Mouse (Mus musculus) midbrain, embryonic 15.5 days (tissue): ENCODE data around the gene Lrch1. TPM values are rescaled to one million over a fixed set of nuclear protein-coding genes. Genes with fewer than 3 reads are reported as not detected.

Source experiments
- ATAC-seq: fragments of 200-750 bp; cut with Nextera tagmentation; replicated peaks from 2 replicates; pipeline ENCODE4 v1.8.0; 2017; ENCODE audit warnings: moderate TSS enrichment
- H3K27ac ChIP-seq: fragments of 300-500 bp; sonication (generic); 2 replicates; pipeline ENCODE4 v1.5.1; 2015; ENCODE audit warnings: mild to moderate bottlenecking, inconsistent platforms
- H3K27me3 ChIP-seq: fragments of 300-500 bp; sonication (generic); replicated peaks from 2 replicates; pipeline ENCODE4 v1.6.1; 2015; ENCODE audit warnings: inconsistent platforms
- H3K36me3 ChIP-seq: fragments of 300-500 bp; sonication (generic); replicated peaks from 2 replicates; pipeline ENCODE4 v1.6.1; 2015; ENCODE audit warnings: inconsistent platforms
- H3K4me1 ChIP-seq: fragments of 300-500 bp; sonication (generic); 2 replicates; pipeline ENCODE4 v1.6.1; 2015; ENCODE audit warnings: inconsistent platforms
- H3K4me2 ChIP-seq: fragments of 300-500 bp; sonication (generic); 2 replicates; pipeline ENCODE4 v1.6.1; 2015; ENCODE audit warnings: inconsistent platforms, mild to moderate bottlenecking, moderate library complexity
- H3K4me3 ChIP-seq: fragments of 300-500 bp; sonication (generic); 2 replicates; pipeline ENCODE4 v1.5.1; 2015; ENCODE audit warnings: mild to moderate bottlenecking, inconsistent platforms
- H3K9ac ChIP-seq: fragments of 300-500 bp; sonication (generic); 2 replicates; pipeline ENCODE4 v1.6.1; 2015; ENCODE audit warnings: mild to moderate bottlenecking, inconsistent platforms
- H3K9me3 ChIP-seq: fragments of 300-500 bp; sonication (generic); 2 replicates; pipeline ENCODE4 v1.6.1; 2016; ENCODE audit warnings: inconsistent platforms
- WGBS: fragments of 180-500 bp; shearing (Covaris S2); methylation state at CpG from one replicate; pipeline ENCODE4 v1.1.7; 2015; ENCODE audit warnings: mixed read lengths; 5-methylcytosine and 5-hydroxymethylcytosine counted together
- polyA plus RNA-seq: library from polyadenylated mRNA; unstranded; fragments of >200 nt; fragmentation: Nextera tagmentation; extraction: Ambion mirVana; gene quantifications from 2 replicates; pipeline ENCODE4 v1.2.1, GENCODE M21; 2015

Lrch1 gene
- polyA plus RNA-seq, 1 experiment from 2014 or later = 25.4 TPM

- WGBS = 72% methylated on average over 10 of the region's 10 CpGs
- Histone ChIP-seq H3K27me3 (no peaks in the 10 kb centered on the region), H3K4me3 (no peak overlapping the region), H3K27ac (peak overlapping the region; percentile 80), H3K36me3 (no peaks in the 10 kb centered on the region), H3K9ac (no peak overlapping the region), H3K4me2 (peak overlapping the region; percentile 27; the same call in 1 of the 2 replicates), H3K4me1 (peaks cover 25% of the 10 kb centered on the region), H3K9me3 (no peaks in the 10 kb centered on the region)
- ATAC-seq = peak; percentile 65
These were observed 150.2 kb downstream of the Lrch1 start for GRCm38 (mm10) chr14:74797386-74798062.

- WGBS = 73% methylated on average over 12 of the region's 12 CpGs
- no peak overlapping the region for H3K27ac ChIP-seq
- no peak for ATAC-seq
These were observed 152.7 kb downstream of the Lrch1 start for GRCm38 (mm10) chr14:74794931-74795330.

GRCm38 (mm10) chr14:74792793-74793192 is 154.9 kb downstream of the Lrch1 start:
- H3K4me2 ChIP-seq = no peak overlapping the region
- peaks cover 24% of the 10 kb centered on the region for H3K4me1 ChIP-seq
- ATAC-seq = no peak
- no peak overlapping the region for H3K4me3 ChIP-seq
- H3K27ac ChIP-seq = no peak overlapping the region
- no peaks in the 10 kb centered on the region for H3K9me3 ChIP-seq
- no peaks in the 10 kb centered on the region for H3K36me3 ChIP-seq
- H3K27me3 ChIP-seq = no peaks in the 10 kb centered on the region
- no peak overlapping the region for H3K9ac ChIP-seq
- WGBS = 77% methylated on average over 6 of the region's 6 CpGs

More at GRCm38 (mm10) chr14:74794931-74795330, 152.7 kb downstream of the Lrch1 start:
- Histone ChIP-seq H3K36me3 (no peaks in the 10 kb centered on the region), H3K9me3 (no peaks in the 10 kb centered on the region), H3K4me1 (peaks cover 35% of the 10 kb centered on the region), H3K27me3 (no peaks in the 10 kb centered on the region), H3K4me3 (no peak overlapping the region), H3K9ac (no peak overlapping the region), H3K4me2 (no peak overlapping the region)

GRCm38 (mm10) chr14:74790535-74790934 is 157.1 kb downstream of the Lrch1 start:
- H3K27me3 ChIP-seq = no peaks in the 10 kb centered on the region
- H3K36me3 ChIP-seq = 0 out of 2 replicates have a peak, but pooled peaks cover 2% of the 10 kb centered on the region
- no peak overlapping the region for H3K4me3 ChIP-seq
- no peak overlapping the region for H3K27ac ChIP-seq
- H3K9ac ChIP-seq = no peak overlapping the region
- 29% methylated on average over 5 of the region's 5 CpGs for WGBS
- ATAC-seq = no peak
- no peak overlapping the region for H3K4me2 ChIP-seq
- peaks cover 17% of the 10 kb centered on the region for H3K4me1 ChIP-seq
- H3K9me3 ChIP-seq = no peaks in the 10 kb centered on the region

- peaks cover 17% of the 10 kb centered on the region for H3K4me1 ChIP-seq
- no peak overlapping the region for H3K4me2 ChIP-seq
- no peak overlapping the region for H3K4me3 ChIP-seq
- no peak overlapping the region for H3K9ac ChIP-seq
- H3K27ac ChIP-seq = no peak overlapping the region
- H3K9me3 ChIP-seq = no peaks in the 10 kb centered on the region
- peaks cover 8% of the 10 kb centered on the region for H3K36me3 ChIP-seq
- 86% methylated on average over 8 of the region's 8 CpGs for WGBS
- no peak for ATAC-seq
- H3K27me3 ChIP-seq = no peaks in the 10 kb centered on the region
These were observed 158.9 kb downstream of the Lrch1 start for GRCm38 (mm10) chr14:74788766-74789165.

GRCm38 (mm10) chr14:74787717-74788116 is 160.0 kb downstream of the Lrch1 start:
- Histone ChIP-seq H3K9me3 (no peaks in the 10 kb centered on the region), H3K36me3 (peaks cover 14% of the 10 kb centered on the region), H3K27ac (no peak overlapping the region), H3K4me1 (peaks cover 13% of the 10 kb centered on the region), H3K4me2 (no peak overlapping the region), H3K4me3 (no peak overlapping the region), H3K9ac (no peak overlapping the region), H3K27me3 (no peaks in the 10 kb centered on the region)
- ATAC-seq = no peak
- WGBS = 83% methylated on average over 3 of the region's 3 CpGs

GRCm38 (mm10) chr14:74784243-74784934 is 163.3 kb downstream of the Lrch1 start:
- Histone ChIP-seq H3K36me3 (peaks cover 14% of the 10 kb centered on the region), H3K27me3 (no peaks in the 10 kb centered on the region), H3K9me3 (no peaks in the 10 kb centered on the region), H3K27ac (no peak overlapping the region), H3K9ac (no peak overlapping the region), H3K4me3 (no peak overlapping the region), H3K4me2 (no peak overlapping the region), H3K4me1 (no peaks in the 10 kb centered on the region)
- no peak for ATAC-seq
- WGBS = 92% methylated on average over 11 of the region's 11 CpGs

GRCm38 (mm10) chr14:74774046-74774619 is 173.5 kb downstream of the Lrch1 start:
- 52% methylated on average over 10 of the region's 10 CpGs for WGBS
- ATAC-seq = no peak
- H3K27ac ChIP-seq = peak overlapping the region; percentile 26; the same call in 1 of the 2 replicates

GRCm38 (mm10) chr14:74767892-74768291 is 179.8 kb downstream of the Lrch1 start:
- 62% methylated on average over 1 of the region's 1 CpGs for WGBS
- H3K4me2 ChIP-seq = no peak overlapping the region
- H3K36me3 ChIP-seq = peaks cover 21% of the 10 kb centered on the region; the same call in 1 of the 2 replicates
- no peak for ATAC-seq
- H3K4me1 ChIP-seq = no peaks in the 10 kb centered on the region
- peaks cover 4% of the 10 kb centered on the region; the same call in 1 of the 2 replicates for H3K9me3 ChIP-seq
- H3K27ac ChIP-seq = no peak overlapping the region
- no peaks in the 10 kb centered on the region for H3K27me3 ChIP-seq
- H3K4me3 ChIP-seq = no peak overlapping the region
- H3K9ac ChIP-seq = no peak overlapping the region

More at GRCm38 (mm10) chr14:74774046-74774619, 173.5 kb downstream of the Lrch1 start:
- H3K4me3 ChIP-seq = no peak overlapping the region
- peaks cover 19% of the 10 kb centered on the region; the same call in 1 of the 2 replicates for H3K36me3 ChIP-seq
- no peaks in the 10 kb centered on the region for H3K27me3 ChIP-seq
- H3K4me1 ChIP-seq = no peaks in the 10 kb centered on the region
- H3K4me2 ChIP-seq = no peak overlapping the region
- H3K9me3 ChIP-seq = peaks cover 4% of the 10 kb centered on the region; the same call in 1 of the 2 replicates
- H3K9ac ChIP-seq = no peak overlapping the region

GRCm38 (mm10) chr14:74764191-74764918 is 183.3 kb downstream of the Lrch1 start:
- Histone ChIP-seq H3K9me3 (no peaks in the 10 kb centered on the region), H3K9ac (no peak overlapping the region), H3K27me3 (no peaks in the 10 kb centered on the region), H3K36me3 (0 out of 2 replicates have a peak, but pooled peaks cover 4% of the 10 kb centered on the region), H3K4me3 (no peak overlapping the region), H3K4me2 (no peak overlapping the region), H3K27ac (no peak overlapping the region), H3K4me1 (no peaks in the 10 kb centered on the region)
- WGBS = 58% methylated on average over 10 of the region's 10 CpGs
- ATAC-seq = no peak

GRCm38 (mm10) chr14:74736850-74737249 is 210.8 kb downstream of the Lrch1 start:
- WGBS = 96% methylated on average over 6 of the region's 6 CpGs
- no peaks in the 10 kb centered on the region for H3K9me3 ChIP-seq
- no peak overlapping the region for H3K4me2 ChIP-seq
- no peaks in the 10 kb centered on the region for H3K27me3 ChIP-seq
- no peak overlapping the region for H3K9ac ChIP-seq
- H3K4me1 ChIP-seq = peaks cover 11% of the 10 kb centered on the region
- H3K27ac ChIP-seq = no peak overlapping the region
- no peak overlapping the region for H3K4me3 ChIP-seq
- ATAC-seq = no peak
- peaks cover 31% of the 10 kb centered on the region; the same call in 1 of the 2 replicates for H3K36me3 ChIP-seq

- ATAC-seq = no peak
These were observed 212.2 kb downstream of the Lrch1 start for GRCm38 (mm10) chr14:74735471-74735870.

More at GRCm38 (mm10) chr14:74735471-74735870, 212.2 kb downstream of the Lrch1 start:
- Histone ChIP-seq H3K4me1 (peaks cover 11% of the 10 kb centered on the region), H3K9me3 (no peaks in the 10 kb centered on the region), H3K9ac (no peak overlapping the region), H3K36me3 (peaks cover 22% of the 10 kb centered on the region; the same call in 1 of the 2 replicates), H3K4me2 (no peak overlapping the region), H3K27ac (no peak overlapping the region), H3K4me3 (no peak overlapping the region), H3K27me3 (no peaks in the 10 kb centered on the region)
- WGBS = 89% methylated on average over 6 of the region's 6 CpGs
